Mouse (Mus musculus) cortical plate, adult 2 months (tissue): ENCODE data around the gene H2-Eb1. TPM values are rescaled to one million over a fixed set of nuclear protein-coding genes. Genes with fewer than 3 reads are reported as not detected.

Experiments
- H3K27ac ChIP-seq: fragments of 200-500 bp; 2 replicates; pipeline ENCODE4 v1.5.1; 2012; ENCODE audit warnings: low read length, control low read depth, inconsistent platforms; ENCODE audit not compliant: insufficient read depth
- H3K4me1 ChIP-seq: fragments of 200-500 bp; 2 replicates; pipeline ENCODE4 v1.6.1; 2011; ENCODE audit warnings: low read length; ENCODE audit not compliant: control insufficient read depth, insufficient read depth
- H3K4me3 ChIP-seq: fragments of 200-500 bp; 2 replicates; pipeline ENCODE4 v1.5.1; 2011; ENCODE audit warnings: mild to moderate bottlenecking, low read length, control low read depth; ENCODE audit not compliant: insufficient read depth
- CTCF ChIP-seq: fragments of 200-500 bp; IDR thresholded peaks from 2 replicates; pipeline ENCODE4 v1.5.1; 2011; ENCODE audit warnings: mild to moderate bottlenecking, control low read depth, low read length; ENCODE audit not compliant: insufficient read depth; ENCODE audit errors: extremely low read depth
- POLR2A ChIP-seq: fragments of 200-500 bp; IDR thresholded peaks from 2 replicates; pipeline ENCODE4 v1.6.1; 2011; ENCODE audit warnings: mild to moderate bottlenecking, low read length, control low read depth; ENCODE audit not compliant: insufficient read depth; ENCODE audit errors: extremely low read depth
- polyA plus RNA-seq: library from polyadenylated mRNA; depleted of rRNA; stranded (reverse); fragments of >200 nt; gene quantifications from 2 replicates; pipeline ENCODE4 v1.2.3, GENCODE M21; 2012

Gene H2-Eb1
- polyA plus RNA-seq, 1 experiment: 3.2 TPM

DNA sequence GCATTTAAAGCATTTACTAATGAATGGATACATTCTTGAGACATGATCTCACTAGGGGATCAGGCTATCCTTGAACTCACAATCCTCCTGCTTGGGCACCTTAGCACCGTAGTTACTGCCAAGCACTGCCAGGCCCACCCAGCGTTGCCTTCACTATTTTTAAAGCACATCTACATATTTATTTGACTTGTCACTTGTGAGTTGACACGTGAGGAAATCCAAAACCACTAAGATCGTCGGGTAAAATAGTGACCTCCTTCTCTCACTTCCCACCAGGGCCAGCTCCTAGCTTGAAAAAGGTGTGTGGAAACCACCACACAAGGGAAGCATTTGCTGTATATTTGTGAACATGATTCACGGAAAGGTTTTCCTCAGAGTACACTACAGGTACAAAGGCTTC, 18.7 kb upstream of the H2-Eb1 start:
- no peak for TF ChIP-seq POLR2A
- TF ChIP-seq CTCF: no peak

DNA sequence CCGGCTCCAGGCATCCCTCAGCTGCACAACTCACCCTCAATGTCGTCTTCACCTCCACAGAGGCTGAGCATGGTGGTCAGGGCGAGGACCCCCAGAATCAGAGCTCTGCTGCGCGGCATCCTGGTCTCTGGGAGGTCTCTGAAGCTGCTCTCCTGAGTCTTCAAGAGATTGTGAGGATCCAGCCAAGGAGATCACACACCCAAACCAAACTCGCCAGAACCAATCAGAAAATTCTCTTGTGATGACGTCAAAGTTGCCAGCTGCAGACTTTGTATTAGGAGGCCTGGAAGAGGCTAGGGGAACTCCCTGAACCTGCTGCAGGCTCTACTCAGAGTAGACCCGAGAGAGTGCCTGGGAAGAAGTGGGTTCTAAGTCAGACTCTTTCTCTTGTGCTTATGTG, 18.0 kb upstream of the H2-Eb1 start, which contains the start of gene H2-Aa:
H2-Aa (minus strand) TSS at position 176 of the 400 bp plus-strand sequence.
- Histone ChIP-seq H3K27ac (no peak within 1 kb of the TSS), H3K4me1 (no peaks in the 10 kb centered on the region), H3K4me3 (no peak within 1 kb of the TSS)
- TF ChIP-seq POLR2A: no peak
- no peak for TF ChIP-seq CTCF

More for the DNA sequence above, 18.7 kb upstream of the H2-Eb1 start:
- Histone ChIP-seq H3K27ac (no peak overlapping the region), H3K4me1 (no peaks in the 10 kb centered on the region), H3K4me3 (no peak overlapping the region)

DNA sequence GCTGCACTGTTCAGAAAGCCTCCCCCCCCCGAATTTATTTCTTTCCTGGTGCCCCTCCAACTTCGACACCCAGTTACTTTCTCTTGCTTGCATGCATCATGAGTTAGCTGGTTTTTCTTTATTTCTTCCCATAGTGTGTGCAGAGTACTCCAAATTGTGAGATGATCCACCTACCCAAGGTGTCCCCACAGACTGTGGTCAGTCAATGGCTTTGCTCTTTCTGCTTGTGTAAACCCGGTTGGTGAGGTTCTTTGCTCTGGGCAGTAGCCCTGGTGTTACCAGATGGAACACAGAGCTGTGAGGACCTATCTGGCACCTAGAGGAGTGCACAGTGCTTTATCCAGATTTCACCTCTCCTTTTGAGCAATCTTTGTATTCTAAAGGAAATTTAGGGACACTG, 17.5 kb upstream of the H2-Eb1 start:
- no peak for TF ChIP-seq CTCF
- TF ChIP-seq POLR2A: no peak
- H3K4me1 ChIP-seq: no peaks in the 10 kb centered on the region
- no peak overlapping the region for H3K27ac ChIP-seq
- no peak overlapping the region for H3K4me3 ChIP-seq

DNA sequence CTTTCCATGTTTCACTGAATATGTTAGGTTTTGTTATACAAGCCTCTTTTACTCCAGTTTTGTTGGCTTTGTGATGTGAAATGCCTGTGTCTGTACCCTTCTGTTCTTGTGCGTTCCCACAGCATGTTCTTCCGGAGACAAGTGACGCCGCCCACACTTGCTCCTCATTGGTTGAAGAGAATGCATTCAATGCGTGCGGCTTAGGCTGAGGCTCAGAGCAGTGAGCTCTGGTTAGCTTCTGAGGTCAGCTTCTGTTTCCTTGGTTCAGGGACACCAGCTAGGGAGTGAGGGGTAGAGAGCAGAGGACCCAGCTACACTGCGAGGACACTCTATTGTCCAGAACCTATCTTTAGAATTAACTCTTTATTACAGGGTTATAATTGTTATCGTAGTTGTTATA, 14.1 kb upstream of the H2-Eb1 start:
- Histone ChIP-seq H3K4me1 (no peaks in the 10 kb centered on the region), H3K27ac (no peak overlapping the region), H3K4me3 (no peak overlapping the region)
- TF ChIP-seq POLR2A (no peak), CTCF (no peak)

DNA sequence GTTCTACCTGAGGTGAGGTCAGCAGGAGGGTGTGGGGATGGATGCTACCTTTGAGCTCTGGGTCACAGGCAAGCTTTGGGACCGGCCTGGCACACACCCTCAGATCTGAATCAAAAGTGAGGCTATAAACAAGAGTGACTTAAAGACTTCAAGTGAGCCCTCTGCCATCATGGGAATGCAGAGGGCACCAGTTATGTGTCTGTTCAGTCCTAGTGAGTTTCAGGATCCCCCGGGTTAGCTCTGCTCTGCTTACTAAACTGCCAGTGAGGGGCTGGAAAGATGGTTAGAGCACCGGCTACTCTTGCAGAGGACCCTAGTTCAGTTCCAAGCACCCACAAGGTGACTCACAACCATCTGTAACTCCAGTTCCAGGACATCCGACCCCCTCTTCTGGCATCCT, 13.1 kb upstream of the H2-Eb1 start:
- H3K27ac ChIP-seq: no peak overlapping the region
- TF ChIP-seq POLR2A: no peak
- TF ChIP-seq CTCF: no peak
- no peak overlapping the region for H3K4me3 ChIP-seq
- no peaks in the 10 kb centered on the region for H3K4me1 ChIP-seq

DNA sequence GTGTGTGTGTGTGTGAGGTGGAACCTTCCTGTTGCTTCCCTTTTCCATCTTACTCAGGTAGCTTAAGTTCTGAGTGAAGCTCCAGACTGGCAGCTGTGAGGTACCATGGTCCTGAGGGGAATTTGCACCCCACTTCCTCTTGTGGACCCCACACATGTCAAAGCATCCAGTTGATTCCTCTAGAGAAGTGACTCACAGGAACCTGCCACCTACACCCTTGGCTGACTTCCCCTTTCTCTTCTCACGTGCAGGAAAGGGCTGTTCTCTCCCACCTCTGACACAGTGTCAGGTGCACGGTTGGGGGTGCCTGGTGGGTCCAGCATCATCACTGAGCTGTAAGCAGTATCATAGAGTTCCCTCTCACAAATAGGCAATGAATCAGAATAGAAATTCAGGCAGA, 12.1 kb upstream of the H2-Eb1 start:
- TF ChIP-seq CTCF (no peak), POLR2A (no peak)
- Histone ChIP-seq H3K4me1 (no peaks in the 10 kb centered on the region), H3K4me3 (no peak overlapping the region), H3K27ac (no peak overlapping the region)

DNA sequence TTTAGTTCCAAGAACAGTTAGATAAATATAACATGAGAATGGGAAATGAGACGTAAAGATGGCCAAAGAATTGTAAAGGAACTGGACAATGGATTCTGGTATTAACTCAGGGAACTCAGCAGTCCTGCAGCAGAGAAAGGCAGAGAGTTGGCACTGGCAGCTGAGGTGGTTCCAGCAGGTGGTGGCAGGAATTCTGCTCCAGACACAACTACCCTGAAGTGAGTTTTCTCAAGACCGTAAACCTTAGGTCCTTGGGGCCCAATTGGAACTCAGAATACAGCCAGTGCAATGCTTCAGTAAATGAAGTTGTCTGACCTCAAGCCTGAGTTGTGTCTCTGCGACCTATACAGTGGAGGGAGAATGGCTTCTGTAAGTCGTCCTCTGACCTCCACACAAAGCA, 11.4 kb upstream of the H2-Eb1 start:
- H3K4me1 ChIP-seq: no peaks in the 10 kb centered on the region
- no peak overlapping the region for H3K27ac ChIP-seq
- TF ChIP-seq POLR2A: no peak
- TF ChIP-seq CTCF: no peak
- H3K4me3 ChIP-seq: no peak overlapping the region

DNA sequence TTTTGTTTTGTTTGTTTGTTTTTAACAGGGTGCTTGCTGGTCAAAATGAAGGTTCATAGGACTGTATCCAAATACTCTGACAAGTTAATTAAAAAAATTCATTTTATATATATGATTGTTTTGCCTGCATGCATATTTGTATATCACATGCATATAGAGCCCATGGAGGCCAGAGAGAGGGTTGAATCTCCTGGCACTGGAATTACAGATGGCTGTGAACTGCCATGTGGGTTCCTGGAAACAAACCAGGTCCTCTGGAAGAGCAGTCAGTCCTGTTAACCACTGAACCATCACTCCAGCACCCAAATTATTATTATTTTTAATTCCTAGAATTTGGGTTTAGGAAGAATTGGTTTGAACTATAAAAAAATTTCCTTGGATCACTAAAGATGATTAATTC, 10.4 kb upstream of the H2-Eb1 start:
- Histone ChIP-seq H3K4me3 (no peak overlapping the region), H3K27ac (no peak overlapping the region), H3K4me1 (no peaks in the 10 kb centered on the region)
- TF ChIP-seq CTCF (no peak), POLR2A (no peak)

DNA sequence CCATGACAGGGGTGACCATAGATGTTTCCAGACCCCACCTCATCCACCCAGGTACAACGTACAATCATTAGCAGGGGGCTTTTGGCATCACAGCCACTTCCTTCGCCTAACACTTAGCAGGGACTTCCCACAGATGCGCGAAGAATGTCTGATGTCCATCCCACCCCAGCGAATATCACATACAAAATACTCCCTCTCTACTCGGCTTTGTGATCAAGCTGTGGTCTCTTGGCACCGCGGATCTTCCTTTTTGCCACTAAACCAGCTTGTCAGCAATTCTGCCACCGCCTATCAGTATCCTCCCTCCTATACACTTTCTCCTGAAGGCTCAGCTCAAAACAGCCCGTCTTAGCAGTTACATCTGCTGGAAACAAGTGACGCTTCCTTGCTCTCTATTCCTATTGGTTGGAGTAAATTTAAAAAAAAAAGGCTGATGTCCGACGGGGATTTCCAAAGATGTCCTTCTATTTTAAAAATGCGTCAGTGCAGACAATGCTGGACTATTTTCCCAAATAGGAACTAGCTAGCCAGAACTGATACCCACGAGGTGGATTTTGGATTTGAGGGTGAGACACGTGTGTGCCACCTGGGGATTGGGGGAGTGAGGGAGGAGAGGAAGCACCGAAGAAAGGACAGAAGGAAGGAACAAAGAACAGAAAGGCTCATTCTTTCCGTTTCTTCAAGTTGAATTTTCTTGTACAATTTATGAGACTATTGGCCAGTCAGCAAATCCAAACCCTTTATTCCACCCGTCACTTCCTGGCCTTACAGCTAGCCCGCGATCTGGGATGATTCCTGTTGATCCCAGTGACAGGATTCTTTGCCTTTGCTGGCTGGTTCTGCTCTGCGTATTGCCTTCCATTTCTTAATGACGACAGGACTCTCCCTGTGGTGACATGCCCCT, 9.5 kb upstream of the H2-Eb1 start:
- no peak overlapping the region for H3K27ac ChIP-seq
- H3K4me3 ChIP-seq: no peak overlapping the region
- H3K4me1 ChIP-seq: no peaks in the 10 kb centered on the region
- TF ChIP-seq CTCF (no peak), POLR2A (no peak)

DNA sequence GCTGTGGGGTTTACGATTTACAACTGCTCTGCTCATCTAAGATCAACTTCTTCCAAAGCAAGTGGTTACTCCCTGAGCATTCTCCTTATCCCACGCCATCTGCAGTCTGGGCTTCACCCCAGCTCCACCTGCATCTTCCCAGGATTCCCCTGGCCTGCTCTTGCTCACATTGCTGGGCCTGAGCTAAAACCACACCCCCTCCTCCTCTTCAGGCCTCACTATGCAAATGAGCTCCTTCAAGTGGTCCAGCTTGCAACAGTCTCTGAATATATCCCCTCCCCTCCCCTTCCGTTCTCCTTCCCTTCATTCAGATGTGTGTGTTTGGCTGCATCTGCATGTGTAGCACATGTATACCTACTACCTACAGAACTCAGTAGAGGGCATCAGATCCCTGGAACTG, 6.3 kb upstream of the H2-Eb1 start:
- Histone ChIP-seq H3K4me1 (no peaks in the 10 kb centered on the region), H3K27ac (no peak overlapping the region), H3K4me3 (no peak overlapping the region)
- no peak for TF ChIP-seq POLR2A
- TF ChIP-seq CTCF: no peak

DNA sequence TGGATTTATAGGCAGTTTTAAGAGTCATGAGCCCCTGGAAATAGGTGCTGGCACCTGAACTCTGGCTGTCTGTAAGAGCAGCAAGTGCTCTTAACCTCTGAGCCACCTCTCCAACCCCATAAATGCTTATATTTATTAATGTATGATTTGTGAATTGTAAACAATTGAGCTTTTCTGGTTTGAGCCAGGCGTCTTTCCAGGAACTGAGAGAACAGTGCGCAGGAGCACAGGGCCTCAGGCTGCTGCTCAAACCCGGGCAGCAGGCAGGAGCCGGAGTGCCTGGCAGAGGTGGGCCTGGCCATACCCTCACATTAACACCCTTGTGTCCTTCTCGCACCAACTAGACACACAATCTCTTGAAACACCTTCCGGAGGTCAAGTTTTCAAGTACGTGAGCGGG, 5.6 kb upstream of the H2-Eb1 start:
- no peak overlapping the region for H3K27ac ChIP-seq
- no peak for TF ChIP-seq POLR2A
- TF ChIP-seq CTCF: no peak

More for the DNA sequence above, 5.6 kb upstream of the H2-Eb1 start:
- H3K4me1 ChIP-seq: no peaks in the 10 kb centered on the region
- H3K4me3 ChIP-seq: no peak overlapping the region
